Mouse (Mus musculus) myocyte (in vitro differentiated cells): ENCODE measurements around the gene Gdf3. TPM values are rescaled to one million over a fixed set of nuclear protein-coding genes. Genes with fewer than 3 reads are reported as not detected.

Source experiments
- H3K27me3 ChIP-seq: one replicate; pipeline ENCODE4 v1.6.1; 2011; ENCODE audit not compliant: control insufficient read depth, insufficient read depth, insufficient read length
- H3K36me3 ChIP-seq: one replicate; pipeline ENCODE4 v1.6.1; 2011; ENCODE audit not compliant: control insufficient read depth, insufficient read depth
- H3K4me2 ChIP-seq: one replicate; pipeline ENCODE4 v1.6.1; 2011; ENCODE audit warnings: low read depth, control low read depth
- H3K4me3 ChIP-seq: one replicate; pipeline ENCODE4 v1.5.1; 2011; ENCODE audit warnings: mild to moderate bottlenecking, control low read depth, moderate library complexity
- H3K79me2 ChIP-seq: one replicate; pipeline ENCODE4 v1.6.1; 2011; ENCODE audit not compliant: control insufficient read depth, insufficient read depth
- H3ac ChIP-seq: one replicate; pipeline ENCODE4 v1.6.1; 2011; ENCODE audit not compliant: control insufficient read depth, insufficient read length
- CEBPB ChIP-seq: IDR thresholded peaks from 2 replicates; pipeline ENCODE4 v1.6.1; 2011; ENCODE audit warnings: mild to moderate bottlenecking, moderate library complexity; ENCODE audit not compliant: poor library complexity, insufficient read depth, severe bottlenecking
- E2F4 ChIP-seq: IDR thresholded peaks from one replicate; pipeline ENCODE4 v1.6.1; 2011; ENCODE audit warnings: mild to moderate bottlenecking, control low read depth, moderate library complexity; ENCODE audit not compliant: insufficient read depth
- MAX ChIP-seq: IDR thresholded peaks from one replicate; pipeline ENCODE4 v1.6.1; 2011; ENCODE audit warnings: low read depth, mild to moderate bottlenecking, control low read depth
- MYOD1 ChIP-seq, 3 experiments: IDR thresholded peaks; one replicate each; pipeline ENCODE4 v1.6.1; 2011; ENCODE audit warnings: control low read depth in 2 of 3, low read depth in 2 of 3, mild to moderate bottlenecking in 2 of 3, moderate library complexity in 1 of 3; ENCODE audit not compliant: insufficient read length in 2 of 3, control insufficient read depth in 1 of 3
- MYOG ChIP-seq, 3 experiments: IDR thresholded peaks; one replicate each; pipeline ENCODE4 v1.6.1; 2011; ENCODE audit warnings: control low read depth in 2 of 3, low read depth in 2 of 3, mild to moderate bottlenecking in 2 of 3; ENCODE audit not compliant: insufficient read length in 2 of 3, control insufficient read depth in 1 of 3, insufficient read depth in 1 of 3
- POLR2A ChIP-seq: IDR thresholded peaks from one replicate; pipeline ENCODE4 v1.6.1; 2011; ENCODE audit warnings: low read depth, mild to moderate bottlenecking, control low read depth, moderate library complexity; ENCODE audit not compliant: insufficient read length
- POLR2AphosphoS2 ChIP-seq: IDR thresholded peaks from one replicate; pipeline ENCODE4 v1.6.1; 2011; ENCODE audit warnings: low read depth, control low read depth; ENCODE audit not compliant: insufficient read length
- REST ChIP-seq: IDR thresholded peaks from one replicate; pipeline ENCODE4 v1.6.1; 2011; ENCODE audit warnings: mild to moderate bottlenecking, control low read depth, moderate library complexity; ENCODE audit not compliant: insufficient read depth, insufficient read length
- SRF ChIP-seq: IDR thresholded peaks from one replicate; pipeline ENCODE4 v1.6.1; 2011; ENCODE audit warnings: low read depth; ENCODE audit not compliant: control insufficient read depth, insufficient read length
- TCF12 ChIP-seq: IDR thresholded peaks from one replicate; pipeline ENCODE4 v1.6.1; 2011; ENCODE audit warnings: mild to moderate bottlenecking, control low read depth; ENCODE audit not compliant: poor library complexity, insufficient read depth, severe bottlenecking
- TCF3 ChIP-seq: IDR thresholded peaks from one replicate; pipeline ENCODE4 v1.6.1; 2011; ENCODE audit warnings: low read depth, control low read depth; ENCODE audit not compliant: insufficient read length
- USF1 ChIP-seq: IDR thresholded peaks from one replicate; pipeline ENCODE4 v1.6.1; 2011; ENCODE audit warnings: low read depth, mild to moderate bottlenecking, control low read depth, moderate library complexity
- polyA plus RNA-seq: library from polyadenylated mRNA; unstranded; fragments of >200 nt; fragmentation: generic; extraction: Trizol; gene quantifications from one replicate; pipeline ENCODE4 v1.2.1, GENCODE M21; 2012; ENCODE audit warnings: missing spikeins

Gene Gdf3
- polyA plus RNA-seq, 1 experiment: not detected

DNA sequence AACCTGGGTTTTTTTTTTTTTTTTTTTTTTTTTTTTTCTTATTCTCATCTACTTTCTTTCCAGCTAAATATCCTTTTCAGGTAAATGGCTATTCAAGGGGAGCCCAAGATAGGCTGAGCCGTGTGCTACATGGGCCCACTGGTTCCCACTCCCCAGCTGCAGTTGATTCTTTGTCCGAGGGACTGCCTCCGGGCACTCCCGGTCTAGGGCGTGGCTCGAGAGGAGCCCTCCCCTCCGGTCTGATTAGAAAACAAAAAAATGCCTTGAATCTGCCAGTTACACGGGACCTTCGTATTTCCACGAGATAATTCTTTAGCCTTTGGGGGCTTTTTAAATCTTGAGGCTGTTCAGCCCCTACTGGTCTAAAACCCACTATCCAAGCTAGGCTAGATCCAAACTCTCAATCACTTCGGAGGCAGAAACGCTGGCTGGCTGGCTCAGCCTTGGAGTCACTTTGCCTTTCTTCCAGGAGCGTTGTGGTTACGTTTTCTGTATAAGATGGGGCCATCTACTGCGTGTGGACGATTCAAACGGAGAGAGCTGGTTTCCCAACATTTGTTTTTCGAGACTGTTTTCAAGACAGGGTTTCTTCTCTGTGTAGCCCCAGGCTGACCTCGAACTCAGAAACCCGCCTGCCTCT lies 17.7 kb upstream of the Gdf3 start:
- Histone ChIP-seq H3K4me3 (no peak overlapping the region), H3K4me2 (no peak overlapping the region), H3K36me3 (no peaks in the 10 kb centered on the region), H3K79me2 (no peaks in the 10 kb centered on the region), H3ac (no peak overlapping the region), H3K27me3 (no peaks in the 10 kb centered on the region)
- TF ChIP-seq REST (no peak), MYOG (IDR thresholded peaks at IDR 0.05; ENCODE audit: control insufficient read depth in 1 of 3, insufficient read depth in 1 of 3, insufficient read length in 2 of 3, low read depth in 2 of 3) (no peak), POLR2A (no peak), MAX (no peak), SRF (no peak), USF1 (no peak), POLR2AphosphoS2 (no peak), E2F4 (no peak), TCF12 (no peak), CEBPB (no peak), MYOD1 (IDR thresholded peaks at IDR 0.05; ENCODE audit: control insufficient read depth in 1 of 3, insufficient read length in 2 of 3, low read depth in 2 of 3) (no peak), TCF3 (no peak)

DNA sequence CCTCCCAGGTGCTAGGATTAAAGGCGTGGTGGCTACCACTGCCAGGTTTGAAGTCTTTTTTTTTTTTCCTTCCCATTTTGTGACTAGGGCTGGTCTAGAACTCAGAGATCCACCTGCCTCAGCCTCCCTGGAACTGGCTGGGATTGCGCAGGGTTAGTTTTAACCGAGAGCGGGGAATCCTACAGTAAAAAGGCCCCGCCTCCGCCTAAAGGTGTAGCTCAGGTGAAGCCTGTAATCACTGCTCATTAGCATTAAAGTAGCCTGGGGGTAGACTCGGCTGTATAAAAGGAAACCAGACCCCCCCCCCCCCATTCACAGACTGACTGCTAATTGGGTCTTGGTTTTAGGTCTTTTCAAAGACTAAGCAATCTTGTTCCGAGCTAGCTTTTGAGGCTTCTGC lies 16.2 kb upstream of the Gdf3 start, which contains the start of gene Dppa3:
Gene Dppa3 (plus strand): TSS at position 301 of the 400 bp plus-strand sequence.
- H3ac ChIP-seq: no peak within 1 kb of the TSS
- no peak for TF ChIP-seq POLR2AphosphoS2
- TF ChIP-seq CEBPB: no peak
- TF ChIP-seq MAX: no peak
- no peak for TF ChIP-seq TCF3
- no peaks in the 10 kb centered on the region for H3K79me2 ChIP-seq
- H3K27me3 ChIP-seq: no peaks in the 10 kb centered on the region
- no peaks in the 10 kb centered on the region for H3K36me3 ChIP-seq
- no peak within 1 kb of the TSS for H3K4me2 ChIP-seq
- H3K4me3 ChIP-seq: no peak within 1 kb of the TSS

DNA sequence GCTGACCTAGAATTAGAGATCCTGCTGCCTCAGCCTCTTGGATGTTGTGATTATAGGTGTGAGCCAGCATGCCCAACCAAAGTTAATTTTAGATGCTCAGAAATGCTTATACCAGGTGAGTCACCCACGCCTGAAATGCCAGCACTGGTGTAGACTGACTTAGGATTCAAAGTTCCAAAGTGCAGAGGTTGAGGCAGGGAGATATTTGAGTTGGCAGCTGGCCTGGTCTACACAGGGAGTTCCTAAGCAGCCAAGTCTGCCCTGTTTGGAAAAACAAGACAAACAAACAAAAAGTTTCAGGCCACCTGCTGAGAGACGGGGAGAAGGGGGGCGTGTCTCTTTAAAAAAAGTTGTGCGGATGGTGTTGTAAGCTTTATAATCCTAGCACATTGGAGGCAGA lies 15.3 kb upstream of the Gdf3 start:
- TF ChIP-seq TCF3: no peak
- no peak for TF ChIP-seq POLR2A
- no peak for TF ChIP-seq MYOG (IDR thresholded peaks at IDR 0.05; ENCODE audit: control insufficient read depth in 1 of 3, insufficient read depth in 1 of 3, insufficient read length in 2 of 3, low read depth in 2 of 3)
- TF ChIP-seq TCF12: no peak
- TF ChIP-seq E2F4: no peak
- no peak for TF ChIP-seq MAX
- TF ChIP-seq REST: no peak
- no peak for TF ChIP-seq POLR2AphosphoS2
- TF ChIP-seq MYOD1 (IDR thresholded peaks at IDR 0.05; ENCODE audit: control insufficient read depth in 1 of 3, insufficient read length in 2 of 3, low read depth in 2 of 3): no peak
- no peak for TF ChIP-seq CEBPB
- no peak for TF ChIP-seq SRF
- TF ChIP-seq USF1: no peak

GRCm38 (mm10) chr6:122624480-122624879 lies 14.6 kb upstream of the Gdf3 start:
- Histone ChIP-seq H3ac (no peak overlapping the region), H3K27me3 (no peaks in the 10 kb centered on the region), H3K4me2 (no peak overlapping the region), H3K36me3 (no peaks in the 10 kb centered on the region), H3K79me2 (no peaks in the 10 kb centered on the region), H3K4me3 (no peak overlapping the region)
- TF ChIP-seq TCF3 (no peak), MYOD1 (IDR thresholded peaks at IDR 0.05; ENCODE audit: control insufficient read depth in 1 of 3, insufficient read length in 2 of 3, low read depth in 2 of 3) (no peak), REST (no peak), POLR2A (no peak), MAX (no peak), USF1 (no peak), CEBPB (no peak), SRF (no peak), POLR2AphosphoS2 (no peak)

More for the DNA sequence above, 15.3 kb upstream of the Gdf3 start:
- no peak overlapping the region for H3K4me2 ChIP-seq
- H3K79me2 ChIP-seq: no peaks in the 10 kb centered on the region
- no peaks in the 10 kb centered on the region for H3K27me3 ChIP-seq
- H3K36me3 ChIP-seq: no peaks in the 10 kb centered on the region
- H3K4me3 ChIP-seq: no peak overlapping the region
- no peak overlapping the region for H3ac ChIP-seq

- Histone ChIP-seq H3K4me3 (no peak overlapping the region), H3K79me2 (no peaks in the 10 kb centered on the region), H3ac (no peak overlapping the region), H3K36me3 (no peaks in the 10 kb centered on the region), H3K4me2 (no peak overlapping the region), H3K27me3 (no peaks in the 10 kb centered on the region)
- no peak for TF ChIP-seq MYOD1 (IDR thresholded peaks at IDR 0.05; ENCODE audit: control insufficient read depth in 1 of 3, insufficient read length in 2 of 3, low read depth in 2 of 3)
- no peak for TF ChIP-seq POLR2A
- no peak for TF ChIP-seq TCF12
- no peak for TF ChIP-seq CEBPB
- no peak for TF ChIP-seq MAX
- no peak for TF ChIP-seq USF1
- no peak for TF ChIP-seq TCF3
- TF ChIP-seq POLR2AphosphoS2: no peak
- no peak for TF ChIP-seq E2F4
- no peak for TF ChIP-seq REST
- TF ChIP-seq MYOG (IDR thresholded peaks at IDR 0.05; ENCODE audit: control insufficient read depth in 1 of 3, insufficient read depth in 1 of 3, insufficient read length in 2 of 3, low read depth in 2 of 3): no peak
- no peak for TF ChIP-seq SRF
Observed at GRCm38 (mm10) chr6:122621066-122621465, 11.2 kb upstream of the Gdf3 start.
